In the genomic region with DNA sequence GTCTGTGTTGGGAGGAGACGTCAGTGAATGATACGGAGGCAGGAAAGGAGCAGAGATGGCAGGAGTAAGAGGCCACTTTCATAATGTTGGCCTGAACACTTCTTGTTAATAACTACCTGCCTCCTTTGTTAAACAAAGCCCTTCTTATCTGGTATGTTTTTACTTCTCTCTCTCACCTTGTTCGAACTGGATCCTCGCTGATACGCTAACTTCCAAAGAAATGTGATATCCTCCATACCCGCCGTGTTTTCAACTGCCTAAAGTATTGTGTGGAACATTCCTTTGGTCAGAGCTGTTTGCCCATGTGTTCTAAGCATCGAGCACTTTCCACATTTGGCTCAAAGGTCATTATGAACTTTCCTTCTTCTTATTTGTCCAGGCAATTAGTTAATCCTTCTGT, we compare ENCODE assay signal across 15 mouse cellular contexts.
"Had no signal": no experiment of that assay in that cellular context is flagged by ENCODE, and none has a peak within 500 bp of the region (broad histone marks: within the 10 kb centered on the region; RNA-seq: fewer than 3 reads in every experiment).

No protein-coding gene starts in this region.

- H3K9ac ChIP-seq: neural tube, embryonic 12.5 days; neural tube, embryonic 13.5 days; neural tube, embryonic 15.5 days; stomach, embryonic 15.5 days had no signal

- H3K4me2 ChIP-seq: neural tube, embryonic 12.5 days; neural tube, embryonic 13.5 days; neural tube, embryonic 15.5 days; stomach, embryonic 15.5 days had no signal

- H3K4me3 ChIP-seq: neural tube, embryonic 12.5 days; neural tube, embryonic 13.5 days; neural tube, embryonic 15.5 days; stomach, embryonic 15.5 days had no signal

- H3K9me3 ChIP-seq: neural tube, embryonic 12.5 days; neural tube, embryonic 13.5 days; neural tube, embryonic 15.5 days; stomach, embryonic 15.5 days had no signal

- H3K4me1 ChIP-seq: neural tube, embryonic 12.5 days; neural tube, embryonic 13.5 days; neural tube, embryonic 15.5 days; stomach, embryonic 15.5 days had no signal

- H3K27me3 ChIP-seq: neural tube, embryonic 12.5 days; neural tube, embryonic 13.5 days; neural tube, embryonic 15.5 days; stomach, embryonic 15.5 days had no signal

- H3K36me3 ChIP-seq: neural tube, embryonic 12.5 days; neural tube, embryonic 13.5 days; neural tube, embryonic 15.5 days; stomach, embryonic 15.5 days had no signal

- DNase-seq: retina, postnatal 1 day; right cerebral cortex, adult 18-20 months; right cerebral cortex, postnatal 14 days; right cerebral cortex, postnatal 4 days; spleen, adult 18-20 months; thymus, adult 18-20 months; thymus, adult 2 months; thymus, postnatal 14 days; thymus, postnatal 25 days; thymus, postnatal 36 days; thymus, postnatal 4 days had no signal

- H3K27ac ChIP-seq: neural tube, embryonic 12.5 days; neural tube, embryonic 13.5 days; neural tube, embryonic 15.5 days; stomach, embryonic 15.5 days had no signal
